Mouse (Mus musculus): ENCODE measurements at regions not wholly inside any gene's neighbourhood (a gene's known extent, or its start where the extent isn't known, plus 50 kb on each side); places are given as distances from the start of the nearest gene placed in this dataset.

DNA sequence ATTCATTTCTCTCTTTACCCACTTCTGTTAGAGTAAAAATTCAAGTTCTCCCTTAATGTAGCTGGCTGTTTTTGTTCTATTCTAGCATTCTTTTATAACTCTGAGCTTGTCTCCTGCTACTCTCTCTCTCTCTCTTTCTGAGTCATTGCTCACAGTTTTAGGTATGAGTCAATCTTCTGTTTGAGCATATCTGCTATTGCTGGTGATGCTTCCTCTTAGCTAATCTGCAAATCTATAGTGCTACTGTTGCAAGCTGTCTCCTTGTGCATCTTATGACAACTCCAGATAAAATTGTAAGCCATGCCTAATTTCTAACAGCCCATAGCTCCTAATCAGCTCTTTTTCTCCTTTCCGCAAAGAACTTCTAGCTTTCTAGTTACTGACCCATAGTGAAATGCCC lies 304.5 kb upstream of the Tmem229a start:
- no peak for TF ChIP-seq POLR2A (IDR thresholded peaks at IDR 0.05; ENCODE audit: extremely low read depth, insufficient read depth, low read length)
- TF ChIP-seq CTCF (IDR thresholded peaks at IDR 0.05; ENCODE audit: extremely low read depth, insufficient read depth, low read length): no peak
- Histone ChIP-seq H3K27ac (ENCODE audit: insufficient read depth, low read length) (no peak overlapping the region), H3K4me1 (ENCODE audit: control insufficient read depth, insufficient read depth, low read length) (no peaks in the 10 kb centered on the region), H3K4me3 (ENCODE audit: insufficient read depth, low read length) (no peak overlapping the region)

DNA sequence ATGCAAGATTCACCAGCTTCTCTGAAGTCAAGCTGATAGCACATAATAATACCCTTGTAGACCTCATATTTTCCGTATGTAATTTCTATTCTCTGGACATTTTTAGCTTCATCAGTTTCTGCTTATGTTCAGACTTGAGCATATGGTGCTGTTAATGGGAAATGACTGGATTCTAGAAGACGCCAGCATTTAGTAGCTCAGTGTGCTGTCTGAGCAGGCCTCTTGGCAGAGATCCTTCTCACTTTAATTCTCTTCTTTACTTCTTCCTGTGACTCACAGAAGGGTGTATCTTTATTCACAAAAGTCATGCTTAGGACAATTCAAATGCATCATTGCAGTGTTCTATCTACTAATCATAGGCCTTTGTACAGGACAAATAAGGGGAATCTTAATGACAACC lies 299.7 kb upstream of the Tmem229a start:
- H3K4me1 ChIP-seq (ENCODE audit: control insufficient read depth, insufficient read depth, low read length): no peaks in the 10 kb centered on the region
- TF ChIP-seq POLR2A (IDR thresholded peaks at IDR 0.05; ENCODE audit: extremely low read depth, insufficient read depth, low read length) (no peak), CTCF (IDR thresholded peaks at IDR 0.05; ENCODE audit: extremely low read depth, insufficient read depth, low read length) (no peak)
- no peak overlapping the region for H3K27ac ChIP-seq (ENCODE audit: insufficient read depth, low read length)
- H3K4me3 ChIP-seq (ENCODE audit: insufficient read depth, low read length): no peak overlapping the region

DNA sequence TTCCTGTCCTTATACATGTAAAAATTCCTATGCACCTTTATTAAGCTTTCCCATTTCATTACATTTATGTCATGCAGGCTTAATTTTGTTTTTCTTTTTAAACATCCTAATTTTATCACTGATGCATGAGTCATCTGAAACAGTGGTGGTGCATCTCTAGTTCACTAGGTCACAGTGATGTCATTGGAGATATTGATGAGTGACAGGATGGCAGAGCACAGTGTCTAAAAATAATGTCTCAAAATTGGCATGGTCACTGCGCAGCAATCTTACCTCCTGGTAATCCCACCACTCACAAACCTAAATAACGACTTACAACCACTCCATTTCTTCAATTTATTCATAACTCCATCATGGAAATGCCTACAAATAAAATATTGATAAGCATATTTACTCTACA lies 280.9 kb upstream of the Tmem229a start:
- TF ChIP-seq POLR2A (IDR thresholded peaks at IDR 0.05; ENCODE audit: extremely low read depth, insufficient read depth, low read length) (no peak), CTCF (IDR thresholded peaks at IDR 0.05; ENCODE audit: extremely low read depth, insufficient read depth, low read length) (no peak)
- H3K27ac ChIP-seq (ENCODE audit: insufficient read depth, low read length): no peak overlapping the region
- no peaks in the 10 kb centered on the region for H3K4me1 ChIP-seq (ENCODE audit: control insufficient read depth, insufficient read depth, low read length)
- no peak overlapping the region for H3K4me3 ChIP-seq (ENCODE audit: insufficient read depth, low read length)

DNA sequence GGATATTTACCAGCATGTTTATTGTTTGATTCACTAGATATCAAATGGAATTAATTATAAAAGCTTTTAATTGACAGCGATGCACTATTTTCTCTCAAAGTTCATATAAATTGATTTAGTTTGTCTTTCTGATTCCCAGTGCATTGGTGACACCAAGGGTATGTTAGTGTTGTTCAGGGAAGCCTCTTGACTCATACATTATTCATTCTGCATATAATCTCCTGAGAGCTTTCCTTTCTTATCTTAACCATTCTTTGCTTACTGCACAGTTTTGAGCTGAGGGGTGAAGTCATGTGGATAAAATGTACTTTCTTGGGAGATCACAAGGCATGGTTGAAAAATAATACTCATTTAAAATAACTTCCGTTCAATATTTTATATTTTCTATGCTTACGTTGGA lies 280.5 kb upstream of the Tmem229a start:
- no peak for TF ChIP-seq POLR2A (IDR thresholded peaks at IDR 0.05; ENCODE audit: extremely low read depth, insufficient read depth, low read length)
- no peak for TF ChIP-seq CTCF (IDR thresholded peaks at IDR 0.05; ENCODE audit: extremely low read depth, insufficient read depth, low read length)
- Histone ChIP-seq H3K27ac (ENCODE audit: insufficient read depth, low read length) (no peak overlapping the region), H3K4me1 (ENCODE audit: control insufficient read depth, insufficient read depth, low read length) (no peaks in the 10 kb centered on the region), H3K4me3 (ENCODE audit: insufficient read depth, low read length) (no peak overlapping the region)

All from cortical plate, adult 2 months (tissue).